Mouse (Mus musculus): Measurements from ENCODE around the gene Tfec. TPM values are rescaled to one million over a fixed set of nuclear protein-coding genes. Genes with fewer than 3 reads are reported as not detected.

The Tfec gene
- not detected for polyA plus RNA-seq (2017; shearing (Covaris generic))

DNA sequence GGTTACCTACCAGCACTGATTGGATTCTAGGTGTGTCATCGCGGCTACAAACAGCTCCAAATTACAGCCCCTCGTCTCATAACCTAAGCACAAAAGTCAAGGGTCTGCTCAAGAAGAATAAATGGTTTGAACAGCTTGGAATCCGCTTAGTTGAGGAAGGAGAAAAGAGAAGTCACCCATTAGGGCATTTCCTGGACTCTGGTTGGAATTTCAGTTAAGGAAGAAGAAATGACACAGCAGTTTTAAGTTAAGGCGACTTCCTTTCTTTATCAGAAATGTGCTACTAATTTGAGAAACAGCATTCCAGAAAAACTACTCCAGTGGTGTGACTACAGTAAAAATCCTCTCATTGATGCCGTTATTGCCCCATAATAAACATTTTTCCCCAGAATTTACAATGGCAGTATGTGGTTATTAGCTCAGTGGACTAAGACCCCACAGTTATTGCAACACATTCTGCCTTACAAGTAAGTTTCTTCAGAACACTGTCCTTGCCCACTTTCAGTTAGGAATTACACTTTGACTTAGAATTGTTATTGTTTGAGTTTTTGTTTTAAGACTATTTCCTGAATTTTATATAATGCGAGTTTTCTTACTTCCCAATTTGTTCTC, at the start of gene Tfec:
Gene Tfec, minus strand, starts transcription at position 191 of the 612 bp plus-strand sequence.

Other genes starting within 250 kb of the Tfec start
- gene Tes, start 166.7 kb upstream of the Tfec start, polyA plus RNA-seq (2017; shearing (Covaris generic)) = 188 TPM